Mouse (Mus musculus) liver, embryonic 11.5 days (tissue): ENCODE results near the gene Lyrm7. TPM values are rescaled to one million over a fixed set of nuclear protein-coding genes. Genes with fewer than 3 reads are reported as not detected.
A peak's percentile ranks its signal among the peaks of the same experiment; 100 is the strongest.

ENCODE experiments used
- ATAC-seq: fragments of 200-750 bp; cut with Nextera tagmentation; replicated peaks from 2 replicates; pipeline ENCODE4 v1.8.0; 2017; ENCODE audit warnings: moderate number of reproducible peaks, mild to moderate bottlenecking, moderate TSS enrichment, moderate library complexity; ENCODE audit not compliant: low FRiP score
- DNase-seq: peaks from one replicate; pipeline ENCODE4 v3.0.0-alpha.2; 2017; ENCODE audit warnings: low spot score
- H3K27ac ChIP-seq: fragments of 300-500 bp; sonication (generic); 2 replicates; pipeline ENCODE4 v1.5.1; 2014; ENCODE audit warnings: mild to moderate bottlenecking, low read depth, low read length, control low read depth
- H3K27me3 ChIP-seq: fragments of 300-500 bp; sonication (generic); replicated peaks from 2 replicates; pipeline ENCODE4 v1.6.1; 2014; ENCODE audit warnings: low read length, mixed read lengths; ENCODE audit not compliant: control insufficient read depth, insufficient read depth
- H3K36me3 ChIP-seq: fragments of 300-500 bp; sonication (generic); 2 replicates; pipeline ENCODE4 v1.6.1; 2014; ENCODE audit warnings: mild to moderate bottlenecking, low read length, moderate library complexity, mixed read lengths; ENCODE audit not compliant: control insufficient read depth, insufficient read depth
- H3K4me1 ChIP-seq: fragments of 300-500 bp; sonication (generic); replicated peaks from 2 replicates; pipeline ENCODE4 v1.6.1; 2014; ENCODE audit warnings: low read length, mixed read lengths; ENCODE audit not compliant: control insufficient read depth, insufficient read depth
- H3K4me2 ChIP-seq: fragments of 300-500 bp; sonication (generic); 2 replicates; pipeline ENCODE4 v1.6.1; 2014; ENCODE audit warnings: mild to moderate bottlenecking, control low read depth, moderate library complexity
- H3K4me3 ChIP-seq: fragments of 300-500 bp; sonication (generic); 2 replicates; pipeline ENCODE4 v1.5.1; 2014; ENCODE audit warnings: low read depth, low read length, control low read depth
- H3K9ac ChIP-seq: fragments of 300-500 bp; sonication (generic); 2 replicates; pipeline ENCODE4 v1.6.1; 2014; ENCODE audit warnings: low read depth, low read length, control low read depth
- H3K9me3 ChIP-seq: fragments of 300-500 bp; sonication (generic); 2 replicates; pipeline ENCODE4 v1.6.1; 2016; ENCODE audit warnings: low read length, inconsistent platforms, mixed read lengths; ENCODE audit not compliant: control insufficient read depth
- WGBS: fragments of 180-500 bp; shearing (Covaris S2); extraction: QIAGEN DNeasy Blood & Tissue Kit; methylation state at CpG from one replicate; pipeline ENCODE4 v1.1.7; 2014; 5-methylcytosine and 5-hydroxymethylcytosine counted together
- polyA plus RNA-seq: library from polyadenylated mRNA; unstranded; fragments of >200 nt; fragmentation: Nextera tagmentation; extraction: Ambion mirVana; gene quantifications from 2 replicates; pipeline ENCODE4 v1.2.1, GENCODE M21; 2014

Gene Lyrm7
- polyA plus RNA-seq = 9.4 and 11.3 TPM in 2 replicates

- Histone ChIP-seq H3K27ac (peak within 1 kb of the TSS; percentile 94), H3K9ac (peak within 1 kb of the TSS; percentile 79), H3K27me3 (no peaks in the 10 kb centered on the region), H3K36me3 (no peaks in the 10 kb centered on the region), H3K4me1 (peaks cover 11% of the 10 kb centered on the region), H3K9me3 (no peaks in the 10 kb centered on the region), H3K4me2 (peak within 1 kb of the TSS; percentile 82), H3K4me3 (peak within 1 kb of the TSS; percentile 67)
- ATAC-seq (peak; percentile 96), DNase-seq (peak; percentile 89)
- under 1% methylated on average over 42 of the region's 42 CpGs for WGBS
Observed at GRCm38 (mm10) chr11:54860256-54861038, at the start of gene Lyrm7. Gene Lyrm7 (minus strand): TSS chr11:54860916.

GRCm38 (mm10) chr11:54910081-54910665 is 49.5 kb upstream of the Lyrm7 start:
- no peak overlapping the region for H3K9ac ChIP-seq
- H3K4me1 ChIP-seq = no peaks in the 10 kb centered on the region
- no peaks in the 10 kb centered on the region for H3K27me3 ChIP-seq
- DNase-seq (no peak), ATAC-seq (no peak)
- no peak overlapping the region for H3K27ac ChIP-seq
- no peak overlapping the region for H3K4me2 ChIP-seq
- H3K9me3 ChIP-seq = no peaks in the 10 kb centered on the region
- H3K36me3 ChIP-seq = peaks cover 8% of the 10 kb centered on the region; the same call in 1 of the 2 replicates
- 83% methylated on average over 12 of the region's 12 CpGs for WGBS
- H3K4me3 ChIP-seq = no peak overlapping the region

DNA sequence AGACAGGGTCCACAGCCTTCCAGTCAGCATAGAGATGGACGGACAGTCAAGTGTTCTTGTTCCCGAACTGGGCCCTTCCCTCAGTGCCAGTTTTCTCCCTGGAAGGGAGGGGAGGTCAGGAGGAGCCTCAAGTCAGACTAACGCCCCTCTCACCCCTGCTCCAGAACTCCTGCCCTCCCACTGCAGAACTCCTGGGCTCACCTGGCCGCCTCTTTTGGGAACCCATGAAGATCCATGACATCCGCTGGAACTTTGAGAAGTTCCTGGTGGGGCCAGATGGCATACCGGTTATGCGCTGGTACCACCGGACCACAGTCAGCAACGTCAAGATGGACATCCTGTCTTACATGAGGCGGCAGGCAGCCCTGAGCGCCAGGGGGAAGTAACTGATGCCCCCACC is 48.6 kb upstream of the Lyrm7 start:
- H3K27me3 ChIP-seq = no peaks in the 10 kb centered on the region
- H3K4me2 ChIP-seq = no peak overlapping the region
- H3K36me3 ChIP-seq = peaks cover 8% of the 10 kb centered on the region; the same call in 1 of the 2 replicates
- no peak overlapping the region for H3K4me3 ChIP-seq
- H3K9me3 ChIP-seq = no peaks in the 10 kb centered on the region
- ATAC-seq (no peak), DNase-seq (no peak)
- no peak overlapping the region for H3K27ac ChIP-seq
- H3K4me1 ChIP-seq = peaks cover under 1% of the 10 kb centered on the region
- H3K9ac ChIP-seq = no peak overlapping the region
- WGBS = 86% methylated on average over 11 of the region's 11 CpGs

- Histone ChIP-seq H3K4me1 (peaks cover 16% of the 10 kb centered on the region), H3K4me3 (no peak overlapping the region), H3K27ac (no peak overlapping the region), H3K36me3 (peaks cover 8% of the 10 kb centered on the region; the same call in 1 of the 2 replicates), H3K27me3 (no peaks in the 10 kb centered on the region), H3K9ac (no peak overlapping the region), H3K4me2 (no peak overlapping the region), H3K9me3 (no peaks in the 10 kb centered on the region)
- WGBS = 82% methylated on average over 5 of the region's 5 CpGs
- ATAC-seq (no peak), DNase-seq (no peak)
Observed at GRCm38 (mm10) chr11:54907259-54907658, 46.5 kb upstream of the Lyrm7 start.

GRCm38 (mm10) chr11:54906466-54906865 is 45.8 kb upstream of the Lyrm7 start:
- peaks cover 8% of the 10 kb centered on the region; the same call in 1 of the 2 replicates for H3K36me3 ChIP-seq
- DNase-seq (no peak), ATAC-seq (no peak)
- no peak overlapping the region for H3K9ac ChIP-seq
- no peak overlapping the region for H3K4me3 ChIP-seq
- H3K27me3 ChIP-seq = no peaks in the 10 kb centered on the region
- H3K27ac ChIP-seq = no peak overlapping the region
- H3K9me3 ChIP-seq = no peaks in the 10 kb centered on the region
- peaks cover 16% of the 10 kb centered on the region for H3K4me1 ChIP-seq
- WGBS = 69% methylated on average over 4 of the region's 4 CpGs
- H3K4me2 ChIP-seq = no peak overlapping the region

DNA sequence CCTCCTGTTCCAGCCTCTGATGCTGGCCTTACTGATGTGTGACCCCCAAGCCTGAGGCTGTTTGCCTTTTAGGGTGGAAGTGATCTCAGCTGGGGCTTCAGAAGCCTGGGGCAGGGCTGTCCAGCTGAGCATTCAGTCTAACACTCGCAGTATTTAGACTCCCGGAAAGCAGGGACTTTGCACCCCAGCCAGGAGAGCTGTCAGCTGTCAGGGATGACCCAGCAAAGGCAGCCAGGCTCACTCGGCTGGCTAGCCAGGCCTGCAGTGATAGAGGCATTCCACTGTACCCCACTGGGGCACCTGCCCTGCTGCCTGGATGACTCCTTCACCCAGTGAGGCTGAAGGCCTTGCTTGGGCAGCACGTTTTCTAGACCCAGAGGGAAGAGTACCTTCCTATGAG is 45.2 kb upstream of the Lyrm7 start:
- Histone ChIP-seq H3K36me3 (peaks cover 6% of the 10 kb centered on the region; the same call in 1 of the 2 replicates), H3K9ac (no peak overlapping the region), H3K4me3 (no peak overlapping the region), H3K27ac (no peak overlapping the region), H3K27me3 (no peaks in the 10 kb centered on the region), H3K9me3 (no peaks in the 10 kb centered on the region), H3K4me1 (peaks cover 16% of the 10 kb centered on the region), H3K4me2 (no peak overlapping the region)
- ATAC-seq (no peak), DNase-seq (no peak)
- 71% methylated on average over 4 of the region's 4 CpGs for WGBS

- no peak overlapping the region for H3K4me2 ChIP-seq
- H3K9ac ChIP-seq = no peak overlapping the region
- DNase-seq (no peak), ATAC-seq (no peak)
- peaks cover 16% of the 10 kb centered on the region for H3K4me1 ChIP-seq
- no peaks in the 10 kb centered on the region for H3K9me3 ChIP-seq
- no peak overlapping the region for H3K27ac ChIP-seq
- 83% methylated on average over 3 of the region's 3 CpGs for WGBS
- peaks cover under 1% of the 10 kb centered on the region; the same call in 1 of the 2 replicates for H3K36me3 ChIP-seq
- no peaks in the 10 kb centered on the region for H3K27me3 ChIP-seq
- H3K4me3 ChIP-seq = no peak overlapping the region
Observed at GRCm38 (mm10) chr11:54905086-54905485, 44.4 kb upstream of the Lyrm7 start.

- H3K4me2 ChIP-seq = peak overlapping the region; percentile 77; the same call in 1 of the 2 replicates
Observed at GRCm38 (mm10) chr11:54903940-54904706, 43.4 kb upstream of the Lyrm7 start.

More at GRCm38 (mm10) chr11:54903940-54904706, 43.4 kb upstream of the Lyrm7 start:
- Histone ChIP-seq H3K9ac (no peak overlapping the region), H3K36me3 (no peaks in the 10 kb centered on the region; the same call in 1 of the 2 replicates), H3K4me1 (peaks cover 16% of the 10 kb centered on the region), H3K27ac (no peak overlapping the region), H3K9me3 (no peaks in the 10 kb centered on the region), H3K27me3 (no peaks in the 10 kb centered on the region), H3K4me3 (no peak overlapping the region)
- WGBS = 43% methylated on average over 4 of the region's 4 CpGs
- 0 out of 2 replicates have a peak, but pooled peaks have one; percentile 35 for ATAC-seq
- DNase-seq = no peak
